Mouse (Mus musculus): Measurements from ENCODE around the gene Osbpl11.

DNA sequence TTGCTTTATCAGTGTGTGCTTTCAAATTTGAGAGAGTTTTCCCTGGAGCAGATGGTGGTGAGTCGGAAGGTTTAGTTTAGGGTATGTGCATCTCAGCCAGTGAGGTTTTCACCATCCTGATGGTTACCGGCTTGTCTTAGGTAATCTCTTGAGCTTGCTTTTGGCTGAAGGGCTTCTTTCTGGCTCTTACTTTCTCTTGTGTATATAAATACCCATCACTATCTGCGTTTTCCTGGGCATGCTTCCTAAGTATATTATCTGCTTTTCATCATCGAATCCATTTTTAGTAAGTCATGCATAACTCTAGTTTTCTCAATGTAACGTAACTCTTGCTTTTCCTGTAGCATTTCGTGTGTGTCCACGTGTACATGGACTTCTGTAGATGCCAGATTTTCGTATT lies 76.0 kb downstream of the Osbpl11 start:
- no peak for TF ChIP-seq GATA1 (IDR thresholded peaks at IDR 0.05; ENCODE audit: low read length)
- no peak for TF ChIP-seq TAL1 (IDR thresholded peaks at IDR 0.05; ENCODE audit: low read length)
